Mouse (Mus musculus) myocyte (in vitro differentiated cells): ENCODE data around the gene Dgki.

ENCODE experiments used
- CEBPB ChIP-seq: IDR thresholded peaks from 2 replicates; pipeline ENCODE4 v1.6.1; 2011; ENCODE audit warnings: mild to moderate bottlenecking, moderate library complexity; ENCODE audit not compliant: poor library complexity, insufficient read depth, severe bottlenecking
- MYOD1 ChIP-seq, 3 experiments: IDR thresholded peaks; one replicate each; pipeline ENCODE4 v1.6.1; 2011; ENCODE audit warnings: control low read depth in 2 of 3, low read depth in 2 of 3, mild to moderate bottlenecking in 2 of 3, moderate library complexity in 1 of 3; ENCODE audit not compliant: insufficient read length in 2 of 3, control insufficient read depth in 1 of 3
- MYOG ChIP-seq, 3 experiments: IDR thresholded peaks; one replicate each; pipeline ENCODE4 v1.6.1; 2011; ENCODE audit warnings: control low read depth in 2 of 3, low read depth in 2 of 3, mild to moderate bottlenecking in 2 of 3; ENCODE audit not compliant: insufficient read length in 2 of 3, control insufficient read depth in 1 of 3, insufficient read depth in 1 of 3
- POLR2A ChIP-seq: IDR thresholded peaks from one replicate; pipeline ENCODE4 v1.6.1; 2011; ENCODE audit warnings: low read depth, mild to moderate bottlenecking, control low read depth, moderate library complexity; ENCODE audit not compliant: insufficient read length
- POLR2AphosphoS2 ChIP-seq: IDR thresholded peaks from one replicate; pipeline ENCODE4 v1.6.1; 2011; ENCODE audit warnings: low read depth, control low read depth; ENCODE audit not compliant: insufficient read length
- REST ChIP-seq: IDR thresholded peaks from one replicate; pipeline ENCODE4 v1.6.1; 2011; ENCODE audit warnings: mild to moderate bottlenecking, control low read depth, moderate library complexity; ENCODE audit not compliant: insufficient read depth, insufficient read length
- USF1 ChIP-seq: IDR thresholded peaks from one replicate; pipeline ENCODE4 v1.6.1; 2011; ENCODE audit warnings: low read depth, mild to moderate bottlenecking, control low read depth, moderate library complexity

GRCm38 (mm10) chr6:37252536-37252935 is 47.4 kb downstream of the Dgki start:
- TF ChIP-seq POLR2A = no peak
- no peak for TF ChIP-seq CEBPB
- TF ChIP-seq POLR2AphosphoS2 = no peak
- no peak for TF ChIP-seq USF1
- TF ChIP-seq MYOD1 (IDR thresholded peaks at IDR 0.05; ENCODE audit: control insufficient read depth in 1 of 3, insufficient read length in 2 of 3, low read depth in 2 of 3) = no peak
- TF ChIP-seq MYOG (IDR thresholded peaks at IDR 0.05; ENCODE audit: control insufficient read depth in 1 of 3, insufficient read depth in 1 of 3, insufficient read length in 2 of 3, low read depth in 2 of 3) = no peak
- TF ChIP-seq REST = no peak
